Mouse (Mus musculus) embryonic facial prominence, embryonic 14.5 days (tissue): Measurements from ENCODE around the gene Gm6614. TPM values are rescaled to one million over a fixed set of nuclear protein-coding genes. Genes with fewer than 3 reads are reported as not detected.
"Not testable (repeated sequence)": the region's sequence is repeated elsewhere in the genome, so short reads cannot be mapped to it uniquely, and the experiment has no call there.

Experiments used
- ATAC-seq: fragments of 200-750 bp; cut with Nextera tagmentation; 2 replicates; pipeline ENCODE4 v1.8.0; 2017; ENCODE audit warnings: low read depth, moderate number of reproducible peaks, moderate TSS enrichment
- DNase-seq: peaks from one replicate; pipeline ENCODE4 v3.0.0-alpha.2; 2015; ENCODE audit warnings: low spot score
- H3K27ac ChIP-seq: fragments of 300-500 bp; sonication (generic); replicated peaks from 2 replicates; pipeline ENCODE4 v1.5.1; 2014; ENCODE audit warnings: low read depth, mild to moderate bottlenecking, low read length, moderate library complexity
- H3K27me3 ChIP-seq: fragments of 300-500 bp; sonication (generic); replicated peaks from 2 replicates; pipeline ENCODE4 v1.6.1; 2014; ENCODE audit warnings: low read length; ENCODE audit not compliant: control insufficient read depth, insufficient read depth
- H3K36me3 ChIP-seq: fragments of 300-500 bp; sonication (generic); 2 replicates; pipeline ENCODE4 v1.6.1; 2014; ENCODE audit warnings: low read length, mixed read lengths; ENCODE audit not compliant: control insufficient read depth, insufficient read depth
- H3K4me1 ChIP-seq: fragments of 300-500 bp; sonication (generic); 2 replicates; pipeline ENCODE4 v1.6.1; 2014; ENCODE audit warnings: antibody characterized with exemption, low read length; ENCODE audit not compliant: control insufficient read depth, insufficient read depth
- H3K4me2 ChIP-seq: fragments of 300-500 bp; sonication (generic); 2 replicates; pipeline ENCODE4 v1.6.1; 2014; ENCODE audit warnings: low read depth, mild to moderate bottlenecking, low read length, moderate library complexity, mixed read lengths
- H3K4me3 ChIP-seq: fragments of 300-500 bp; sonication (generic); 2 replicates; pipeline ENCODE4 v1.5.1; 2014; ENCODE audit warnings: low read depth, mild to moderate bottlenecking, low read length
- H3K9ac ChIP-seq: fragments of 300-500 bp; sonication (generic); 2 replicates; pipeline ENCODE4 v1.6.1; 2014; ENCODE audit warnings: low read depth, mild to moderate bottlenecking, low read length, moderate library complexity, mixed read lengths
- H3K9me3 ChIP-seq: fragments of 300-500 bp; sonication (generic); 2 replicates; pipeline ENCODE4 v1.6.1; 2016; ENCODE audit warnings: low read length; ENCODE audit not compliant: control insufficient read depth
- WGBS: fragments of 180-500 bp; shearing (Covaris S2); extraction: QIAGEN DNeasy Blood & Tissue Kit; methylation state at CpG from one replicate; pipeline ENCODE4 v1.1.7; 2014; 5-methylcytosine and 5-hydroxymethylcytosine counted together
- polyA plus RNA-seq: library from polyadenylated mRNA; unstranded; fragments of >200 nt; fragmentation: Nextera tagmentation; extraction: Ambion mirVana; gene quantifications from 2 replicates; pipeline ENCODE4 v1.2.1, GENCODE M21; 2014

Gm6614 gene
- polyA plus RNA-seq: not detected in 2 replicates

DNA sequence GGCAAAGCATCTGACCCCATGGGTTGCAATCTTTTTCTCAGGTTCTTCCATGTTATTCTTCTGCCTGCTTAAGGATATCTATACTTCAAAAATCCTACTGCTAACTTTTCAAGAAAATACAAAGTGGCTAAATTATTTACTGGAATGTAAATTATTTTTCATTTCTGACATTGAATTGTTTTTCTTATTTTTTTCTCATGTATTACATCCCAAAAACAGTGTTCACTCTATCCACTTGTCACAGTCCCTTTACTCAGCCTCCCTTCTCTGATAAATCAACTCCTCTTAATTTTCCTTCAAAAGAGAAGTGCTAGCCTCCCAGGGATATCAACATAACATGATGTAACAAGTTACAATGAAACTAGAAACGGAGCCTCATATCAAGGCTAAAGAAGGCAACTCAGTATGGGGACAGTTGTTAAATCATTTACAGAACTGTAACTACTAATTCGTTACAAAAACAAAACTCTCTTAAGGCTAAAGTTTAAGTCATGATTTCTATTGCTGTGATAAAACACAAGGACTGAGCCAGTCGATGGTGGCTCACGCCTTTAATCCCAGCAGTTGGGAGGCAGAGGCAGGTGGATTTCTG, at the start of gene Gm6614:
TSS of gene Gm6614 (minus strand) at position 51 of the 592 bp plus-strand sequence.
- Histone ChIP-seq H3K27me3 (no peaks in the 10 kb centered on the region), H3K4me2 (no peak within 1 kb of the TSS), H3K9me3 (no peaks in the 10 kb centered on the region), H3K4me3 (no peak within 1 kb of the TSS), H3K36me3 (no peaks in the 10 kb centered on the region), H3K4me1 (no peaks in the 10 kb centered on the region), H3K9ac (no peak within 1 kb of the TSS), H3K27ac (no peak within 1 kb of the TSS)
- 87% methylated on average over 4 of the region's 4 CpGs for WGBS
- no peak for ATAC-seq
- no peak for DNase-seq

DNA sequence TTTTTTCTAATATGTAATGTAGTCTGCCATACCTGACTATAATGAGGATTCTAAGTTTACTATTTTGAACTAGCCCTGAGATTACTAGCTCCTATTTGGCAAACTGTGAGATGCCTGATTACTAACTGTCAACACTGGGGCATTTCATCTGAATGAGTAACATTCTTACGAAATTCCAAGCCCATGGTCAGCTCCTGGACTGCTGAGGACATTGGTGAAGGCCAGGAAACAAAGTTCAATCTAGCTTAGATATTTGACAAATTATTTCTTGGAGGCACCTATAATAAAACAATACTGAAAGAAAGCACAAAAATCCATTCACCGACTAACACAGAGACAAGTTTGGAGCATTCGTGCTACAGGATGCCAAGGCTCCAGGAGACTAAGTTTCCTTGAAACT, 47.1 kb upstream of the Gm6614 start:
- H3K9me3 ChIP-seq, DNase-seq, H3K27me3 ChIP-seq, ATAC-seq, H3K4me1 ChIP-seq, H3K36me3 ChIP-seq, H3K9ac ChIP-seq, H3K27ac ChIP-seq, H3K4me2 ChIP-seq, H3K4me3 ChIP-seq: not testable (repeated sequence)
- WGBS: 83% methylated on average over 3 of the region's 3 CpGs

DNA sequence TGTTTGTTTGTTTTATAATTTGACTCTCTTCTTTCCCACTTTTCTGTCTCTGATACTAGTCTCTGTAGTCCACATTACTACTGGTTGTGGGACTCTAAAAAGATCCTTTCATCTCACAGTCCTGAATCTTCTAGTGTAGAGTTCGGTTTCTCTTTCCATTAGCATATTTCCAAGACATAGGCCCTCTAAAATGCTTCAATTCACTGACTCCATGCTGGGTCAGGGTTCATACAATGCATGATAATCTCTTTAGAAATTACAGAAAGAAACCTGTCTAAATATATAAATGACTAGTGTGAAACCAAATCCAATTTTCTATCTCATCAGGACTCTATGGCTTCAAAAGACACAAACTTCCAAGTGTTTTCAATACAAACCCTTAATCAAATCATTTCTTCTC, 36.5 kb upstream of the Gm6614 start:
- H3K9ac ChIP-seq: no peak overlapping the region
- 88% methylated on average over 1 of the region's 1 CpGs for WGBS
- H3K4me2 ChIP-seq: no peak overlapping the region
- no peaks in the 10 kb centered on the region for H3K27me3 ChIP-seq
- ATAC-seq (no peak), DNase-seq (no peak)
- no peaks in the 10 kb centered on the region for H3K4me1 ChIP-seq
- H3K27ac ChIP-seq: no peak overlapping the region
- H3K9me3 ChIP-seq: no peaks in the 10 kb centered on the region
- no peaks in the 10 kb centered on the region for H3K36me3 ChIP-seq
- H3K4me3 ChIP-seq: no peak overlapping the region

- Histone ChIP-seq H3K36me3 (no peaks in the 10 kb centered on the region), H3K4me2 (no peak overlapping the region), H3K9me3 (no peaks in the 10 kb centered on the region), H3K4me3 (no peak overlapping the region), H3K27ac (no peak overlapping the region), H3K27me3 (no peaks in the 10 kb centered on the region), H3K4me1 (no peaks in the 10 kb centered on the region), H3K9ac (no peak overlapping the region)
- DNase-seq (no peak), ATAC-seq (no peak)
- 89% methylated on average over 2 of the region's 2 CpGs for WGBS
These were observed 34.5 kb upstream of the Gm6614 start for GRCm38 (mm10) chr6:142045746-142046145.

DNA sequence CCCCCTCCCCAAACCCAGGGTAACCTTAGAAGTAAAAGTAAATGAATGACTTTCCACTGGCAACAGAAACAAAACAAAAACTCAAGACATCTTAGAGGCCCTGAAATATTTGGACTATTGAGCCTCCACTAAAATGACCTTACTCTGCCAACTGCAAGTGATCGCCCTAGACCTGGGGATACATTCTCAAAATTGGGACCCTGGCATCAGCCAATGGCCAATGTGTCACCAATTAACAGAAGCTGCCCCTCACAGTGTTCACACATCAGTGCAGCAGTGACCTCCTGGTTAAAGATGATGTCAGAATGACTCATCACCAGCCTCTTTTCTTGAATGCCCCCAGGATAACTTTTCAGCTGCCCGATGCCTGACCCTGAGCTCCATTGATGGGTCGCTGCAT, 30.7 kb upstream of the Gm6614 start:
- no peak overlapping the region for H3K9ac ChIP-seq
- no peaks in the 10 kb centered on the region for H3K4me1 ChIP-seq
- no peaks in the 10 kb centered on the region for H3K36me3 ChIP-seq
- ATAC-seq (no peak), DNase-seq (no peak)
- H3K4me2 ChIP-seq: no peak overlapping the region
- H3K27ac ChIP-seq: no peak overlapping the region
- WGBS: 92% methylated on average over 3 of the region's 3 CpGs
- no peaks in the 10 kb centered on the region for H3K9me3 ChIP-seq
- no peak overlapping the region for H3K4me3 ChIP-seq
- no peaks in the 10 kb centered on the region for H3K27me3 ChIP-seq

- Histone ChIP-seq H3K9me3 (no peaks in the 10 kb centered on the region), H3K9ac (no peak overlapping the region), H3K27me3 (no peaks in the 10 kb centered on the region), H3K36me3 (no peaks in the 10 kb centered on the region), H3K4me1 (no peaks in the 10 kb centered on the region), H3K4me3 (no peak overlapping the region), H3K27ac (no peak overlapping the region), H3K4me2 (no peak overlapping the region)
- ATAC-seq (peak; percentile 18; the same call in 1 of the 2 replicates), DNase-seq (peak; percentile 26)
- WGBS: 51% methylated on average over 16 of the region's 16 CpGs
These were observed 29.3 kb upstream of the Gm6614 start for GRCm38 (mm10) chr6:142040306-142041175.

- whole genome bisulfite sequencing: 82% methylated on average over 2 of the region's 2 CpGs
- Histone ChIP-seq H3K27me3 (no peaks in the 10 kb centered on the region), H3K4me3 (no peak overlapping the region), H3K36me3 (no peaks in the 10 kb centered on the region), H3K9ac (no peak overlapping the region), H3K4me1 (no peaks in the 10 kb centered on the region), H3K27ac (no peak overlapping the region), H3K9me3 (no peaks in the 10 kb centered on the region), H3K4me2 (no peak overlapping the region)
- DNase-seq: no peak
- ATAC-seq: no peak
These were observed 24.6 kb upstream of the Gm6614 start for GRCm38 (mm10) chr6:142035771-142036170.

- Histone ChIP-seq H3K4me2 (no peak overlapping the region), H3K4me1 (no peaks in the 10 kb centered on the region), H3K36me3 (no peaks in the 10 kb centered on the region), H3K27me3 (no peaks in the 10 kb centered on the region), H3K9me3 (0 out of 2 replicates have a peak, but pooled peaks cover 3% of the 10 kb centered on the region), H3K9ac (no peak overlapping the region), H3K4me3 (no peak overlapping the region), H3K27ac (no peak overlapping the region)
- ATAC-seq: no peak
- DNase-seq: no peak
- 88% methylated on average over 3 of the region's 3 CpGs for WGBS
These were observed 10.5 kb upstream of the Gm6614 start for GRCm38 (mm10) chr6:142021671-142022070.
